Mouse (Mus musculus) liver, embryonic 14.5 days (tissue): ENCODE measurements around the gene Ccdc188.

ENCODE experiments used
- CTCF ChIP-seq: IDR thresholded peaks from 2 replicates; pipeline ENCODE4 v1.5.1; 2016; ENCODE audit warnings: antibody characterized with exemption, low read depth, control low read depth
- EP300 ChIP-seq: IDR thresholded peaks from 2 replicates; pipeline ENCODE4 v1.6.1; 2016; ENCODE audit warnings: antibody characterized with exemption, low read depth

GRCm38 (mm10) chr16:18247521-18248399 lies 30.1 kb downstream of the Ccdc188 start:
- TF ChIP-seq CTCF (no peak; the same call in 1 of the 2 replicates), EP300 (no peak)
